Mouse (Mus musculus) myocyte (in vitro differentiated cells): Measurements from ENCODE around the gene Stxbp3. TPM values are rescaled to one million over a fixed set of nuclear protein-coding genes. Genes with fewer than 3 reads are reported as not detected.
A peak's percentile ranks its signal among the peaks of the same experiment; 100 is the strongest.
"Not testable (repeated sequence)": the region's sequence is repeated elsewhere in the genome, so short reads cannot be mapped to it uniquely, and the experiment has no call there.

Source experiments
- H3K27me3 ChIP-seq: one replicate; pipeline ENCODE4 v1.6.1; 2011; ENCODE audit not compliant: control insufficient read depth, insufficient read depth, insufficient read length
- H3K36me3 ChIP-seq: one replicate; pipeline ENCODE4 v1.6.1; 2011; ENCODE audit not compliant: control insufficient read depth, insufficient read depth
- H3K4me2 ChIP-seq: one replicate; pipeline ENCODE4 v1.6.1; 2011; ENCODE audit warnings: low read depth, control low read depth
- H3K4me3 ChIP-seq: one replicate; pipeline ENCODE4 v1.5.1; 2011; ENCODE audit warnings: mild to moderate bottlenecking, control low read depth, moderate library complexity
- H3K79me2 ChIP-seq: one replicate; pipeline ENCODE4 v1.6.1; 2011; ENCODE audit not compliant: control insufficient read depth, insufficient read depth
- H3ac ChIP-seq: one replicate; pipeline ENCODE4 v1.6.1; 2011; ENCODE audit not compliant: control insufficient read depth, insufficient read length
- CEBPB ChIP-seq: IDR thresholded peaks from 2 replicates; pipeline ENCODE4 v1.6.1; 2011; ENCODE audit warnings: mild to moderate bottlenecking, moderate library complexity; ENCODE audit not compliant: poor library complexity, insufficient read depth, severe bottlenecking
- E2F4 ChIP-seq: IDR thresholded peaks from one replicate; pipeline ENCODE4 v1.6.1; 2011; ENCODE audit warnings: mild to moderate bottlenecking, control low read depth, moderate library complexity; ENCODE audit not compliant: insufficient read depth
- MAX ChIP-seq: IDR thresholded peaks from one replicate; pipeline ENCODE4 v1.6.1; 2011; ENCODE audit warnings: low read depth, mild to moderate bottlenecking, control low read depth
- MYOD1 ChIP-seq, 3 experiments: IDR thresholded peaks; one replicate each; pipeline ENCODE4 v1.6.1; 2011; ENCODE audit warnings: control low read depth in 2 of 3, low read depth in 2 of 3, mild to moderate bottlenecking in 2 of 3, moderate library complexity in 1 of 3; ENCODE audit not compliant: insufficient read length in 2 of 3, control insufficient read depth in 1 of 3
- MYOG ChIP-seq, 3 experiments: IDR thresholded peaks; one replicate each; pipeline ENCODE4 v1.6.1; 2011; ENCODE audit warnings: control low read depth in 2 of 3, low read depth in 2 of 3, mild to moderate bottlenecking in 2 of 3; ENCODE audit not compliant: insufficient read length in 2 of 3, control insufficient read depth in 1 of 3, insufficient read depth in 1 of 3
- POLR2A ChIP-seq: IDR thresholded peaks from one replicate; pipeline ENCODE4 v1.6.1; 2011; ENCODE audit warnings: low read depth, mild to moderate bottlenecking, control low read depth, moderate library complexity; ENCODE audit not compliant: insufficient read length
- POLR2AphosphoS2 ChIP-seq: IDR thresholded peaks from one replicate; pipeline ENCODE4 v1.6.1; 2011; ENCODE audit warnings: low read depth, control low read depth; ENCODE audit not compliant: insufficient read length
- REST ChIP-seq: IDR thresholded peaks from one replicate; pipeline ENCODE4 v1.6.1; 2011; ENCODE audit warnings: mild to moderate bottlenecking, control low read depth, moderate library complexity; ENCODE audit not compliant: insufficient read depth, insufficient read length
- SRF ChIP-seq: IDR thresholded peaks from one replicate; pipeline ENCODE4 v1.6.1; 2011; ENCODE audit warnings: low read depth; ENCODE audit not compliant: control insufficient read depth, insufficient read length
- TCF12 ChIP-seq: IDR thresholded peaks from one replicate; pipeline ENCODE4 v1.6.1; 2011; ENCODE audit warnings: mild to moderate bottlenecking, control low read depth; ENCODE audit not compliant: poor library complexity, insufficient read depth, severe bottlenecking
- TCF3 ChIP-seq: IDR thresholded peaks from one replicate; pipeline ENCODE4 v1.6.1; 2011; ENCODE audit warnings: low read depth, control low read depth; ENCODE audit not compliant: insufficient read length
- USF1 ChIP-seq: IDR thresholded peaks from one replicate; pipeline ENCODE4 v1.6.1; 2011; ENCODE audit warnings: low read depth, mild to moderate bottlenecking, control low read depth, moderate library complexity
- polyA plus RNA-seq: library from polyadenylated mRNA; unstranded; fragments of >200 nt; fragmentation: generic; extraction: Trizol; gene quantifications from one replicate; pipeline ENCODE4 v1.2.1, GENCODE M21; 2012; ENCODE audit warnings: missing spikeins

Stxbp3 gene
- polyA plus RNA-seq, 1 experiment = 11.9 TPM

DNA sequence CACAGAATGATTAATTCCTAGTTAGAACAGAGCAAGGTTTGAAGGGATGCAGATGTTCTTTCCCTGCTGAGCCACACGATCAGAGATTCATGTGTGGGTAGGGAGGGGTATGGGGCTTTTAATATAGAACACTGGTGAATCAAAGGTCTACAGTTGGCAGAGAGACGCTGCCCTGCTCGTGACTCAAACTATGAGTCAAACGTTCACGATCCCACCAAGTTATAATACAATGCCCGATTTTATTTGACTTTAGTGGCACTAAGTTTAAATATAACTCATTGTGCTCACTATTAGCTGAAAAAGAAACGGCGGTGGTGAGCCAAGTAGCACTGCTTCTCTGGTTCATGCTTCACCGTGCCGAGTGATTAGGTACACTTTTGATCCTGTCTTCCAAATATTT, 22.8 kb upstream of the Stxbp3 start:
- Histone ChIP-seq H3K36me3 (no peaks in the 10 kb centered on the region), H3K4me2 (peak overlapping the region; percentile 65), H3K79me2 (no peaks in the 10 kb centered on the region), H3ac (no peak overlapping the region), H3K4me3 (no peak overlapping the region), H3K27me3 (no peaks in the 10 kb centered on the region)
- TF ChIP-seq POLR2AphosphoS2 (no peak), POLR2A (no peak), USF1 (peak; percentile 48), CEBPB (no peak), MYOG (IDR thresholded peaks at IDR 0.05; ENCODE audit: control insufficient read depth in 1 of 3, insufficient read depth in 1 of 3, insufficient read length in 2 of 3, low read depth in 2 of 3) (no peak)

DNA sequence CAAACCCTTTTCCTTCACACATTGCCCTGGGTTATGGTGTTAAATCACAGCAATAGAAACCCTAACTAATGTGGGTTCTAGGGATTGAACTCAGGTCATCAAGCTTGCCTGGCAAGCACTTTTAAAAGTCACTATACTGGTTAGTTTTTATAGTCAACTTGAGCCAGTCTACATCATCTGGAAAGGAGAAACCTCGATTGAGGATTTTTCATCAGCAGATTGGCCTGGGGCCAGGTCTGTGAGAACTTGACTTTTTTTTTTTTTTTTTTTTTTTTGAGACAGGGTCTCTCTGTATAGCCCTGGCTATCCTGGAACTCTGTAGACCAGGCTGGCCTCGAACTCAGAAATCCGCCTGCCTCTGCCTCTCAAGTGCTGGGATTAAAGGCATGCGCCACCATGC, 22.0 kb upstream of the Stxbp3 start:
- H3K27me3 ChIP-seq, H3K36me3 ChIP-seq, H3K79me2 ChIP-seq, H3K4me3 ChIP-seq, H3ac ChIP-seq: not testable (repeated sequence)
- peak overlapping the region; percentile 65 for H3K4me2 ChIP-seq

DNA sequence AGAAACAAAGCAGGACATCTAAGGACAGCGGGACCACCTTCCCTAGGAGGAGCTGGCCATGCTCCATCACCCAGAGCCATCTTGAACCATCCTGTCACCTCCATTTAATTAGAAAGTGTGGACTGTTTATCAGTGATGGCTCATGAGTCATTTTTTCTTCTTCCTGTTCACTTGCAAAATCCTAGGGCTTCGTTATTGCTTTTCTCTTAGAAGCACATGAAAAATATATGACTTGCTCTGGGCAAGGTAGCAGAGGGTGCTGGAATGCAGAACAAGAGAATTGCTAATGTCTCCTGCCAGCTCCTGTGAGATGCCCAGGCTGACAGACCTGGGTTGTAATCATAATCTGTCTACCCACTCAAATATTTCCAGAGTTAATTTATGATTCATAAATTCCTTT, 20.5 kb upstream of the Stxbp3 start:
- H3K4me3 ChIP-seq = no peak overlapping the region
- no peak for TF ChIP-seq TCF12
- no peak for TF ChIP-seq TCF3
- TF ChIP-seq POLR2A = no peak
- no peak for TF ChIP-seq USF1
- no peak for TF ChIP-seq POLR2AphosphoS2
- TF ChIP-seq CEBPB = no peak
- TF ChIP-seq MYOG (IDR thresholded peaks at IDR 0.05; ENCODE audit: control insufficient read depth in 1 of 3, insufficient read depth in 1 of 3, insufficient read length in 2 of 3, low read depth in 2 of 3) = no peak
- TF ChIP-seq REST = no peak
- no peak for TF ChIP-seq SRF

DNA sequence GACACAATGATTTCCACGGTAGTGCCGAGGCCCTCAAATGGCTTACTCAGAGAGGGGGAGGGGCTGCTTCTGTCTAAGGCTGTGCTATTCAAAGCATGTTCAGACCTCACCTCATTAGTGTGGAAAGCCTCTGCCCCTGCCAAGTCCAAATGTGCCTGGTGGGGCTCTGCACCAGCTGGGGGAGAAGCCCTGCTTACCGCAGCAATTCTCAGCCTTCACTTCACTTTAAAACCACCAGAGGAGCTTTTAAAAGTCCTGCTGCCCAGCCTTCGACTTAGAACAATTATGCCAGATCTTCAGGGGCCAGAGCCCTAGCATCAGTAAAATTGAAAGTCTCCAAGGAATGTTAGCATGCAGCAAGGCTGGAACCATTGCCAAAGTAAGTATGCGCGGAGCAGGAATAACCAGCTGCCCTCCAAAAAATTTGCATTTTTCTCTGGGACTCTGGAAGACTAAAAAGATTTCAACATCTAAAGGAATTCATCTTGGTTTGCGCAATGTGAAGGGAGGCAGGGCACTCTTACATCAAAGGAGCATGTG, 18.0 kb upstream of the Stxbp3 start:
- no peak overlapping the region for H3ac ChIP-seq
- H3K4me2 ChIP-seq = peak overlapping the region; percentile 58
- H3K27me3 ChIP-seq = no peaks in the 10 kb centered on the region
- no peaks in the 10 kb centered on the region for H3K79me2 ChIP-seq
- TF ChIP-seq MYOD1 (IDR thresholded peaks at IDR 0.05; ENCODE audit: control insufficient read depth in 1 of 3, insufficient read length in 2 of 3, low read depth in 2 of 3) (peak in 1 of 3 experiments; percentile 43), CEBPB (peak; percentile 92), MYOG (IDR thresholded peaks at IDR 0.05; ENCODE audit: control insufficient read depth in 1 of 3, insufficient read depth in 1 of 3, insufficient read length in 2 of 3, low read depth in 2 of 3) (peak in 1 of 3 experiments; percentile 76), MAX (no peak), TCF3 (no peak), POLR2AphosphoS2 (no peak), USF1 (no peak), E2F4 (no peak), POLR2A (no peak)
- H3K4me3 ChIP-seq = no peak overlapping the region
- H3K36me3 ChIP-seq = no peaks in the 10 kb centered on the region

More for the DNA sequence above, 20.5 kb upstream of the Stxbp3 start:
- Histone ChIP-seq H3ac (no peak overlapping the region), H3K27me3 (no peaks in the 10 kb centered on the region), H3K79me2 (no peaks in the 10 kb centered on the region), H3K4me2 (no peak overlapping the region), H3K36me3 (no peaks in the 10 kb centered on the region)

DNA sequence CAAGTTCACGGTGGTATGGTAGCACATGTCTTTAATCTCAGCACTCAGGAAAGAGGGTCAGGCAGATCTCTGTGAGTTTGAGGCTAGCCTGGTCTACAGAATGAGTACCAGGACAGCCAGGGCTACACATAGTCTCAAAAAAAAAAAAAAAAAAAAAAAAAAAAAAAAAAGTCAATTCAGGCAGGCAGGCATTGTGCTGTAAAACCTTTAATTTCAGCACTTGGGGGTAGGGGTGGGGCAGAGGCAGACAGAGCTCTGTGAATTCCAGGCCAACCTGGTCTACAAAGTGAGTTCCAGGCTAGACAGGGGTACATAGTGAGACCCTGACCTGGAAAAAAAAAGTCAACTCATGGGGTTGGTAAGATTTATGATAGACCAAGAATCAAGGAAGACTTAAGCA, 17.4 kb upstream of the Stxbp3 start:
- Histone ChIP-seq H3K36me3 (no peaks in the 10 kb centered on the region), H3K4me2 (peak overlapping the region; percentile 58), H3K79me2 (no peaks in the 10 kb centered on the region), H3ac (no peak overlapping the region), H3K4me3 (no peak overlapping the region), H3K27me3 (no peaks in the 10 kb centered on the region)
- TF ChIP-seq MAX = no peak
- no peak for TF ChIP-seq E2F4
- no peak for TF ChIP-seq CEBPB
- no peak for TF ChIP-seq MYOG (IDR thresholded peaks at IDR 0.05; ENCODE audit: control insufficient read depth in 1 of 3, insufficient read depth in 1 of 3, insufficient read length in 2 of 3, low read depth in 2 of 3)
- no peak for TF ChIP-seq POLR2A
- TF ChIP-seq USF1 = no peak
- TF ChIP-seq SRF = no peak
- no peak for TF ChIP-seq POLR2AphosphoS2
- no peak for TF ChIP-seq MYOD1 (IDR thresholded peaks at IDR 0.05; ENCODE audit: control insufficient read depth in 1 of 3, insufficient read length in 2 of 3, low read depth in 2 of 3)
- no peak for TF ChIP-seq TCF3
- no peak for TF ChIP-seq REST
- no peak for TF ChIP-seq TCF12
